ENCODE assay signal across 7 mouse cellular contexts in the genomic region with DNA sequence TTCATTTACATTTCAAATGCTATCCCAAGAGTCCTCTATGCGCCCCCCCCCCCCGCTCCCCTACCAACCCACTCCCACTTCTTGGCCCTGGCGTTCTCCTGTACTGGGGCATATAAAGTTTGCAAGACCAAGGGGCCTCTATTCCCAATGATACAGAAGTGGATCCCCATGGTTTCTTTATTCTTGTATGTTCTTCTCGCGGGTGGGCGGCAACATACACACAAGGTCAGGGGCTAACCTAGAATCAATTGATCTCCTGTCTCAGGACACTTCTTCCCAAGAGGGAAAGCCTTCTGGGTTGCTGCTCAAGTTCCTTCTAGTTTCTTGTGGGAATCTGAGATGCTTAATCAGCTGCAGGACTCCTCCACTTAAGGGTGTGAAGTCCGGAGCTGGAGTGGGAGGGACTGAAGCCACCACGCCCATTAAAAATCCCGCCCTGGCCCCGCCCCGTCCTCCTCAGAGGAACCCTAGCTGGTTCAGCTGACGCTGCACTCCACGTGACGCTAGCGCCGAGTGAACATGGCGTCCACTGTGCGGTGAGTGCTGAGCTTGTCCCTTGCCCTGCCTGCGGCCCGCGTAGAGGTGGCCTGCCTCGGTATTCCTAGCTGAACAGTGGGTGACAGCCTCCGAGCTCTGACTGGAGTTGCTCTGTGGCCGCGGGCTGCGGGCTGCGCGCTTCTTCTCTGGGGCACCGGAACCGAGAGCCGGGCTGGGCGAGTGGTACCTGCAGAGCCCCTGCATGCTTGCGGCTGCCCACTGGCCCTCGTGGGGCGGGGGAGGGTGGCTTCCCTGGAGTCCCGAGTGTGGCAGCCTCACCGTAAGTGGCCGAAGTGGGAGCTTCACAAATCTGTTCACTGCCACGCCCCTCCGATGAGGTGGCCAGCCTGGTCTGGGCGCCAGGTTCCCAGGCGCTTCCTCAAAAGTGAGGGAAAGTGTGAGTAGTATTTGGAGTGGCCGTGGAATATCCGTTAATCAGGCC. TPM values are rescaled to one million over a fixed set of nuclear protein-coding genes. Genes with fewer than 3 reads are reported as not detected.
DNase-seq lines count a peak whose midpoint lies in the region; ATAC-seq and TF ChIP-seq lines count a peak whose summit lies in the region.

A gene (plus strand): TSS at position 461 of the 979 bp plus-strand sequence.

- H3K4me2 ChIP-seq in embryonic facial prominence, embryonic 11.5 days (ENCODE audit: low read depth, low read length), result peak within 1 kb of the TSS; percentile 75
- peak within 1 kb of the TSS; percentile 72 for H3K4me2 ChIP-seq in limb, embryonic 12.5 days
- H3K4me2 ChIP-seq in midbrain, embryonic 15.5 days, result peak within 1 kb of the TSS; percentile 74

- H3K27ac ChIP-seq in embryonic facial prominence, embryonic 11.5 days (replicated peaks; ENCODE audit: low read depth, low read length), result no peak within 1 kb of the TSS
- no peak within 1 kb of the TSS for H3K27ac ChIP-seq in limb, embryonic 12.5 days
- H3K27ac ChIP-seq in midbrain, embryonic 15.5 days, result no peak within 1 kb of the TSS
- H3K27ac ChIP-seq in spleen, adult 2 months (ENCODE audit: insufficient read depth, low read length), result peak within 1 kb of the TSS; percentile 41

- TF ChIP-seq CTCF in spleen, adult 2 months (IDR thresholded peaks at IDR 0.05; ENCODE audit: extremely low read depth, insufficient read depth, insufficient read length, insufficient replicate concordance), result no peak

- H3K36me3 ChIP-seq in embryonic facial prominence, embryonic 11.5 days (replicated peaks; ENCODE audit: control insufficient read depth, insufficient read depth, low read depth, low read length), result no peaks in the 10 kb centered on the region
- no peaks in the 10 kb centered on the region for H3K36me3 ChIP-seq in limb, embryonic 12.5 days
- H3K36me3 ChIP-seq in midbrain, embryonic 15.5 days (replicated peaks), result no peaks in the 10 kb centered on the region
- H3K36me3 ChIP-seq in spleen, adult 2 months (ENCODE audit: control insufficient read depth, insufficient read depth, low read length), result no peaks in the 10 kb centered on the region

- TF ChIP-seq POLR2A in spleen, adult 2 months (IDR thresholded peaks at IDR 0.05; ENCODE audit: low read depth, low read length), result peak; percentile 58

- 6% methylated on average over 44 of the region's 44 CpGs for WGBS in embryonic facial prominence, embryonic 11.5 days
- 5% methylated on average over 44 of the region's 44 CpGs for WGBS in limb, embryonic 12.5 days
- 7% methylated on average over 44 of the region's 44 CpGs for WGBS in midbrain, embryonic 15.5 days
- 9% methylated on average over 44 of the region's 44 CpGs for WGBS in spleen, adult 2 months

- H3K27me3 ChIP-seq in embryonic facial prominence, embryonic 11.5 days (ENCODE audit: control insufficient read depth, insufficient read depth, low read length), result no peaks in the 10 kb centered on the region
- H3K27me3 ChIP-seq in limb, embryonic 12.5 days, result peaks cover 13% of the 10 kb centered on the region
- H3K27me3 ChIP-seq in midbrain, embryonic 15.5 days (replicated peaks), result no peaks in the 10 kb centered on the region
- no peaks in the 10 kb centered on the region for H3K27me3 ChIP-seq in spleen, adult 2 months (ENCODE audit: control insufficient read depth, insufficient read depth, low read length)

- H3K4me3 ChIP-seq in embryonic facial prominence, embryonic 11.5 days (ENCODE audit: low read depth, low read length), result peak within 1 kb of the TSS; percentile 69
- peak within 1 kb of the TSS; percentile 90 for H3K4me3 ChIP-seq in limb, embryonic 12.5 days (replicated peaks)
- peak within 1 kb of the TSS; percentile 63 for H3K4me3 ChIP-seq in midbrain, embryonic 15.5 days
- H3K4me3 ChIP-seq in spleen, adult 2 months (ENCODE audit: extremely low read depth, insufficient read depth, insufficient read length), result peak within 1 kb of the TSS; percentile 95

- no peaks in the 10 kb centered on the region for H3K9me3 ChIP-seq in embryonic facial prominence, embryonic 11.5 days (replicated peaks; ENCODE audit: control insufficient read depth, low read length)
- peaks cover 4% of the 10 kb centered on the region; the same call in 1 of the 2 replicates for H3K9me3 ChIP-seq in limb, embryonic 12.5 days
- H3K9me3 ChIP-seq in midbrain, embryonic 15.5 days, result no peaks in the 10 kb centered on the region

- peak; percentile 88 for DNase-seq in adrenal gland, postnatal 25 days
- DNase-seq in embryonic facial prominence, embryonic 11.5 days (ENCODE audit: low spot score), result peak; percentile 97
- peak; percentile 88 for DNase-seq in kidney, adult 11 months
- peak; percentile 70 to 75 for DNase-seq in spleen, adult 2 months (ENCODE audit: low read depth in 1 of 2, low spot score in 2 of 2)

- peak; percentile 93 for ATAC-seq in embryonic facial prominence, embryonic 11.5 days (replicated peaks; ENCODE audit: insufficient number of reproducible peaks, low FRiP score, low TSS enrichment, low read depth)
- peak; percentile 91 for ATAC-seq in granulocyte monocyte progenitor cell, adult 5-6 weeks (replicated peaks; ENCODE audit: poor library complexity, severe bottlenecking)
- peak; percentile 93 for ATAC-seq in limb, embryonic 12.5 days (ENCODE audit: insufficient number of reproducible peaks, insufficient read depth, low FRiP score, low TSS enrichment, low read depth)
- peak; percentile 93 for ATAC-seq in midbrain, embryonic 15.5 days (replicated peaks)

- peak within 1 kb of the TSS; percentile 52 for H3K9ac ChIP-seq in embryonic facial prominence, embryonic 11.5 days (replicated peaks; ENCODE audit: low read length)
- peak within 1 kb of the TSS; percentile 69 for H3K9ac ChIP-seq in limb, embryonic 12.5 days (replicated peaks)
- peak within 1 kb of the TSS; percentile 60 for H3K9ac ChIP-seq in midbrain, embryonic 15.5 days

- H3K4me1 ChIP-seq in embryonic facial prominence, embryonic 11.5 days (ENCODE audit: control insufficient read depth, insufficient read depth, low read length), result no peaks in the 10 kb centered on the region
- peaks cover 10% of the 10 kb centered on the region for H3K4me1 ChIP-seq in limb, embryonic 12.5 days (replicated peaks)
- peaks cover 21% of the 10 kb centered on the region for H3K4me1 ChIP-seq in midbrain, embryonic 15.5 days
- peaks cover 4% of the 10 kb centered on the region; the same call in 1 of the 2 replicates for H3K4me1 ChIP-seq in spleen, adult 2 months (ENCODE audit: control insufficient read depth, insufficient read depth, insufficient read length)

RNA-seq across cellular contexts. Expression of the gene that starts here (rescaled TPM):
- total RNA-seq in adrenal gland, postnatal 25 days (2021), result 68.8 and 77.6 TPM in 2 replicates
- 68.4 and 69.6 TPM in 2 replicates for polyA plus RNA-seq in embryonic facial prominence, embryonic 11.5 days (2014; fragmentation: Nextera tagmentation; extraction: Ambion mirVana)
- 33.0 and 38.9 TPM in 2 replicates for total RNA-seq in granulocyte monocyte progenitor cell, adult 5-6 weeks (2014; fragmentation: Nextera tagmentation)
- 36.1 and 40.8 TPM in 2 replicates for total RNA-seq in granulocyte monocyte progenitor cell, adult 5-6 weeks (2017)
- 65.3 and 65.6 TPM in 2 replicates for polyA plus RNA-seq in limb, embryonic 12.5 days (2016; fragmentation: Nextera tagmentation; extraction: Ambion mirVana)
- polyA plus RNA-seq in midbrain, embryonic 15.5 days (2015; fragmentation: Nextera tagmentation; extraction: Ambion mirVana), result 62.5 and 66.3 TPM in 2 replicates
- 44.0 and 48.6 TPM in 2 replicates for polyA plus RNA-seq in spleen, adult 2 months (2012; rRNA removed)
